Mouse (Mus musculus) adrenal gland, adult 18-20 months (tissue): ENCODE measurements around the gene Gm20716. TPM values are rescaled to one million over a fixed set of nuclear protein-coding genes. Genes with fewer than 3 reads are reported as not detected.

Experiments
- DNase-seq, 2 experiments: peaks; one replicate each; pipeline ENCODE4 v3.0.0; 2021 to 2022; ENCODE audit warnings: low spot score in 2 of 2
- total RNA-seq, 2 experiments: library from RNA; stranded (reverse); gene quantifications; 1 replicate in 1 of 2; 2 replicates in 1 of 2; pipeline ENCODE4 v1.2.3; 2021

Gene Gm20716
- total RNA-seq, 2 experiments from 2014 or later: 20.8 to 24.6 TPM

DNA sequence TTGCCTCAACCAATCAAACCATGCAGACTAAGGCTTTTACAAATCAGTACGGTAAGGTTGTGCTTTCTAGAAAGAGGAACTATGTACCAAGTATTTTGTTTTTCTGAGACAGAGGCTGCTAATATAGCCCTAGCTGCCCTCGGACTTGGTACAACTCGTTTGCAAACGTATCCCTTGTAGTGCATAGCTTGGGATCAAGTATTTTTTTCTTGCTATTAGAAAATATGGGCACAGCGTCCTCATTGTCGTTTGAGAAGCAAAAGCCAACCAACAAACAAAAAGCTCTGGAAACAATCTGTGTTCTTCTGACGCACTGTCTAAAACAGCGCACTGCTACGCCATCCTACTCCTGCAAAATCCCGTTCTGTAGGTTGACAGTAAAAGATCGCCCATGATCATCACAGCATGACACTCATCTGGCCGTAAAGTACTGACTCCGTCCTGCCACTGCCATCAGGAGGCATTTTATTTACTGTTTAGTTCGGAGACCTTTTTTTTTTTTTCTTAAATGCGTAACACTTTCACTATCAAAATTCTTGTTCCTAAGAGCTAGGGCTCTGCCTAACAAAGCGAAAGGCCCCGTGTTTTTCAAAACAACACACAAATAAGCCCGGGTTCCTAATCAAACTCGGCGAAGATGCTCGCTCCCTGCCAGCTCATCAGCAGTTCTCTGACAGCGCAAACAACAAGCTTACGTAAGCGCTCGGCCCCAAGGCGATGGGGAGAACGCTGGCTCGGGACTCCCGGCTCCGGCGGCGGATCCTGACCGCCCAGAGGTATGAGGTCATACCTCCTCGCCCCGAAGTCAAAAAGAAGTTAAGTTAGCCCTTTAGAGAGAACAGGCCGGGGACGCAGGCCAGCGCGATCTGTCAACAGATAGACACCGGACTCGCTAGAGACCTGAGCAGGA is 793 bp downstream of the Gm20716 start:
- peak; percentile 52 to 56 for DNase-seq

- no peak for DNase-seq
Observed at GRCm38 (mm10) chr2:168223326-168223725, 6.8 kb downstream of the Gm20716 start.

DNA sequence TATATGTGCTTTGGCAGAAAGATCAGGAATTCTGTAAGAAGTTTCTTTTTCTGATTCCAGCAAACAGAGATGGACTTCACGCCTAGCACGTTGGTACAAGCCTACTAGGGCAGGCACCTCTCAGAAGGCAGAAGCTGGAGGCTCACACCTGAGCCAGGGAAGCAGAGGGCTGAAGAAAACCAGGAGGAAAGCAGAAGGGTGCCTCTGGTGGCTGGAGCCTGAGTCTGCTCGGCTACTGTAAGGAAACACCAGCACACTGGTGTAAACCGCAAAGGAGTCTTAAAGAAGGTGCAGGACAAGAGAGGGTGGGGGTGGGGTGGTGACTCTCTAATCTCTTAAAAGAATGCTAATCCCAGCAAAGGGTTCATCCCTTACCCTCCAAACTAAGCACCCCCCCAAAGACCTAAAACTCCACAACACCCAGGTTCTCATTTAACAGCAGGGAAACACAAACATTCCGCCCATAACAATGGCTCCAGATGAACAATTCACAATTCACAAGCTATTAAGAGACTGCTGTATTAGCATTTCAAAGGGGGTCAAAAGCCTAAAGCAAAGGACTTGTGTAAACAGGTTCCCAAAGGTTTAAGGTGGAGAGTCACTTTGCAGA is 16.3 kb downstream of the Gm20716 start:
- DNase-seq: no peak

DNA sequence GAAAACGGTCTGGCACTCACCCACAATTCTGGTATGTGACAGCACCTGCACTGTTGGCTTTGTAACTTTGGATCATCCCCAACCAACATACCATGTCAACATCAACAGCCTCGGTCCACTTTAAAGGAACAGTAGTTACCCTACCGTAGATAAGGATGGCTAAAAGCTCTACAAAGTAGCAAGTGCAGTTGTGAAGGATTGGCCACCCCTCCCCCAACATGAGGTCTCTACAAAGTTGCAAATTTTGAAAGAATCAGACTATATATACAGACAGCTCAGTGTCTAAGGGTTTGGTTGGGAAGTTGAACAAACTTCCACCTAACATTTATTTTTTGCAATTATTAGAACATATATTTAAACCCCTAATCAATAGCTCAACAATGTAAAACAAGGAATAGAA is 22.3 kb downstream of the Gm20716 start:
- DNase-seq: no peak

DNA sequence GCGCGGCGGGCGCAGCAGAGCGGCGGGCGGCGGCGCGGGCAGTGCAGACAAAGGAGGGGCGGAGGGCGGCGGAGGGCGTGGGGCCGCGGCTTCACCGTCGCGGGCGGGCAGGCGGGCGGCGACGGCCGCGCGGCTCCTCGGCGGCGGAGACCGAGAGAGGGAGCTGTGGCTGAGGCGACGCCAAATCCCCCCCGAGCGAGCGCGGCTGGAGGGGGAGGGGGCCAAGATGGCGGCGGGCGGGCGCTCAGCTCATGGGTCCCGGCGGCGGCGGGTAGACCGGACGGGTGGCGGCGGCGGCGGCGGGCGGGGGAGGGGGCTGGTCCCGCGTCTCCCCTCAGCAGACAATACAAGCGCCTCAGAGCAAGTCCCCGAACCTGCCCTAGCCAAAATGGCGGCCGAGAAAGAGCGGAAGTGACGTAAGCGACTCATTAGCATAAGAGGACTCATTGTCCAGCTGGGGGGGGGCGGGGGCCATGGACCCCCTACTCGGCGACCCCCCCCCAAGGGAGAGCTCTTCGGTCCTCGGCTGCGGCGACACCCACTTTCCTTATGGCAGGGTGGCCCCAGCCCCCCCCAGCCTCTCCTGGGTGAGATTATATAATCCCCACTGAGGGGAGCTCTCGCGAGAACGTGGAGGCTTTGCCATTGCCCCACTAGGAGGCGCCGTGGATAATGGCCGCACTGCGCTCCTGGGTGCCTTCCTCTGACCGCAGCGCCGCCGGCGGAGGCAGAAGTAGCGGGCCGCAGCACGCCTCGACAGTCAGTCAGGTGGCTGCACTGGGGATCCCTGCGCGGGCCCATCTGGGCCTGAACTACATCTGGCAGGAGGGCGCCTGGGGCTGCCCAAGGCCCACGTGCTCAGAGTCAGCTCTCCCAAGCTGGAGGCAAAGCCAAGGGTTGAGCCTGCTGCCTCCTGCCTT is 23.2 kb downstream of the Gm20716 start, which contains the start of gene Adnp:
Adnp (minus strand) TSS at position 388 of the 920 bp plus-strand sequence.
- peak; percentile 91 to 92 for DNase-seq

- DNase-seq: peak; percentile 29 to 35
Observed at GRCm38 (mm10) chr2:168205681-168206631, 24.2 kb downstream of the Gm20716 start.

DNA sequence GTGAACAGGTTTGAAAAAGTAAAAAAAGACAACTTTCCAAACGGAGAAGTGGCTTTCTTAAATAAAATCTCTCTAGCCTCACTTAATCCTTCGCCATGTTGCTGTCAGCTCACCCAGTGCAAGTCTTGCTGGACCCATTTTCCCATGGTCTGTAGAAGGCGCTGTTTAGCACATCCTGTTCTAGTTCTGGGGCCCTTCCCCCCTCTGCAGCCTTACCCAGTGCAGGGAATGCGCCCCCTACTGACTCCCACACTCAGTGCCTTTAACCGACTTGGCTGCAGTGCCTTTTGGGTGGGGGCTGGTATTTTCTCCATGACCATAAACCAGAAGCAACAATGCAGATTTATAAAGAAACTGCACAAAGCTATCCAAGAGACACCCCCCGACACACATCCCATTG is 24.9 kb downstream of the Gm20716 start:
- peak; percentile 78 to 82 for DNase-seq

GRCm38 (mm10) chr2:168204476-168204999 is 25.6 kb downstream of the Gm20716 start:
- no peak for DNase-seq

DNA sequence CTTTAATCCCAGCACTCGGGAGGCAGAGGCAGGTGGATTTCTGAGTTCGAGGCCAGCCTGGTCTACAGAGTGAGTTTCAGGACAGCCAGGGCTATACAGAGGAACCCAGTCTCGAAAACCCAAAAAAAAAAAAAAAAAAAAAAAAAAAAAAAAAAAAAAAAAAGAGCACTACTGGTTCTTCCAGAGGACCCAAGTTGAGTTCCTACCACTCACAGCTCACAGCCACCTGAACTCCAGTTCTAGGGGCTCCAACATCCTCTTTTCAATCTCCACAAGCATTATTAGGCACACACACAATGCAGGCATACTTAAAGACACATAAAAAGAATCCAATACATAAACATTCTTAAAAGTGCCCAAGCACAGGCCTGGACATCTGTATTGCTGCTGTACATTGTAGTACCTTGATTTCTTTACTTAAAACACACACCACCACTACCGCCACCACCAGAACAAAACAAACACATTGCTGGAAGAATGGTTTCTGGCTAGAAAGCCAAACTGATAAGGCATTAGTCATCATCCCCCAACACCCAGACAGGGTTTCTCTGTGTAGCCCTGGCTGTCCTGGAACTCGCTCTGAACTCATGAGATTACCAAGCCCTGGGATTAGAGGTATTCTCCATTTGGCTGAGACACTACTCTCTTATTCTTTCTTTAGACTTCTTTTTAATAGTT is 30.0 kb downstream of the Gm20716 start:
- no peak for DNase-seq

GRCm38 (mm10) chr2:168199476-168199875 is 30.7 kb downstream of the Gm20716 start:
- DNase-seq: no peak

DNA sequence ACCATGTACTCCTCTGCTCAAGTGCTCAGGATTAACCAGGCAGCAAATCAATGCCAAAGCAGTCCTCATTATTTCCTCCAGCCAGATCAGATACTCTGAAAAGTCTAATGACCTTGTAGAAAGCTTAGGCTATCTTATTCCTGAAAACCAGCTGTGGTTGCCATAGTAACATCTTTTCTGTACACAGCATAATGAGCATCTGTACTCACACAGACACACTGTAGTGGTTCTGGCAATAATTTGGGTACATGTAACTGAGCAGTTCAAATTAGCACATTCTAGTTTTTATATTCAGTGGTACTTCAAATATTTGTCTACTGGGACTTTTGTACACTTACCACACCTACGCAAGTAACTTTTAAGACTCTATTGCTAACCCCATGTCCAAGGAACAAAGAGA is 31.7 kb downstream of the Gm20716 start:
- DNase-seq: no peak

- no peak for DNase-seq
Observed at GRCm38 (mm10) chr2:168195721-168196120, 34.4 kb downstream of the Gm20716 start.

DNA sequence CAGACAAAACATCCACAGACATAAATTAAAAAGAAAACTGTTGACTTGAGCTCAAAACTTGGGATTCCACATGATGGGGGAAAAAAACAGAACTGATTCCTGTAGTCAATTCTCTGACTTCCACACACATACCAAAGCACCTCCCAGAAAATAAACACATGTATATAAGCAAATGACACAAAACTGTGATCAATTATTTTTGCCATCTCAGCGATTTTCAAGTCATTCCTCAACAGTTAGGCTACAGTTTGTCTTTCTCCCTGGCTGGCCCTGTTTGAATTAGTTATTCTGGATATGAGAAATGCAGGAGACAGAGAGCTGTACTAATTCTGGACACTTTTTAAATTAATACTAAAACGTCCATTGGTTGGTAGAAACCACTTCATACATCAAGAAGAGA is 36.5 kb downstream of the Gm20716 start:
- DNase-seq: no peak

DNA sequence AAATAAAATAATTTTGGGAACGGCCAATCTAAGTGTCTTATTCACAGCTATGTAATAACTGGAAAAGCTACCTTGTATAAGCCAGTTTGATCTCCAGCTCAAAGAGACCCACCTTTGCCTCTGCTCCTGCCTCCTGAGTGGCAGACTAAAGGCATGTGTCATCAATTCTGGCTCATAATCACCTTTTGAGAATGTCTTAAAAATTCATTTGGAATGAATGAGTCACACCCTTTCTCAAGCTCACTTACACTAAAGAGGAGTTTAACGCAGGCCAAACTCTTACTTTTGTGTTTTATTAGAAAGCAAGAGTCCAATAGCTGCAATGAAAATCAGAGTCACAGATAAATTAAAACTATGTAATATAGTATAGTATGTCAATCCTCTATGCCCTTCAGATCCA is 38.3 kb downstream of the Gm20716 start:
- DNase-seq: no peak

DNA sequence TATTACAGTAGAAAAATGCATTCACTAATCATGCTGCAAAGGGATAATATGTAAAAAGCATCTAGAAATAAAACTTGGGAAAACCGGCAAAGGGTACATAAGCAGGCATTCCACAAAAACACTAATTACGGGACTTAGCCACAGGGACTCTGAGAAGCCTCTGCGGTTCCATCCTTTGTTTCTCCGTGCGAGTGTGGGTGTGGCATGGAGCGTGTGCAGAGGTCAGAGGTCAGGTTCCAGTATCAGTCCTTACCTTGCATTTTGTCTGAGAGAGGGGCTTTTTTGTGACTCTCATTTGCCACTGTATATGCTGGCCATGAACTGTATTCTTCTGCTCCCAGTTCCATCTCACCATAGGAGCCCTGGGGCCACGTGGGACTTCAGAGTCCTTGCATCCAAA is 54.2 kb downstream of the Gm20716 start:
- DNase-seq: no peak

GRCm38 (mm10) chr2:168170167-168170685 is 59.9 kb downstream of the Gm20716 start:
- peak; percentile 63 to 68 for DNase-seq

GRCm38 (mm10) chr2:168169800-168170113 is 60.4 kb downstream of the Gm20716 start:
- DNase-seq: no peak

- DNase-seq: no peak
Observed at GRCm38 (mm10) chr2:168168892-168169799, 61.0 kb downstream of the Gm20716 start.
